Mouse (Mus musculus) ES-Bruce4 (cell line): ENCODE measurements at regions not wholly inside any gene's neighbourhood (a gene's known extent, or its start where the extent isn't known, plus 50 kb on each side); places are given as distances from the start of the nearest gene placed in this dataset.

Experiments
- CTCF ChIP-seq: IDR thresholded peaks from one replicate; pipeline ENCODE4 v1.8.1; 2011; ENCODE audit warnings: low read depth, low read length
- POLR2A ChIP-seq: IDR thresholded peaks from one replicate; pipeline ENCODE4 v1.8.1; 2011; ENCODE audit warnings: low read length; ENCODE audit not compliant: insufficient read depth

DNA sequence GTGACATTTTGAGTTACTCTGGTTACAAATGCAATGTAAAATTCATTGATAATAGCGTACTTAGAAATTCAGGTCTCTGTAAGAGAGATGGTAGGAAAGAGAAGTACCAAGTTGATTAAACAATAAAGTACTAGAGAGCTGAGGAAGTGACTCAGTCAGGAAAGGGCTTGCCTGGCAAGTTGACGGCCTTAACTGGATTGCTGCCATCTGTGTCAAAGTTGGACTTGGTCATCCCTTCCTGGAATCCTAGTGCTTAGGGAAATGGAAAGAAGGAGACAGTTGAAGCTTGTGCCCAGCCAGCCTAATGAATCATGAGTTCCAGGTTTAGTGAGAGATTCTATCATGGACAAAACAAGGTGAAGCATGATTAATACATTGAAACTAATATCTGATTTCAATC lies 64.8 kb downstream of the Rpl36a-ps1 start:
- TF ChIP-seq CTCF (no peak), POLR2A (no peak)
